Mouse (Mus musculus): ENCODE data around the gene Trappc12.
"Not testable (repeated sequence)": the region's sequence is repeated elsewhere in the genome, so short reads cannot be mapped to it uniquely, and the experiment has no call there.

Gene Trappc12

DNA sequence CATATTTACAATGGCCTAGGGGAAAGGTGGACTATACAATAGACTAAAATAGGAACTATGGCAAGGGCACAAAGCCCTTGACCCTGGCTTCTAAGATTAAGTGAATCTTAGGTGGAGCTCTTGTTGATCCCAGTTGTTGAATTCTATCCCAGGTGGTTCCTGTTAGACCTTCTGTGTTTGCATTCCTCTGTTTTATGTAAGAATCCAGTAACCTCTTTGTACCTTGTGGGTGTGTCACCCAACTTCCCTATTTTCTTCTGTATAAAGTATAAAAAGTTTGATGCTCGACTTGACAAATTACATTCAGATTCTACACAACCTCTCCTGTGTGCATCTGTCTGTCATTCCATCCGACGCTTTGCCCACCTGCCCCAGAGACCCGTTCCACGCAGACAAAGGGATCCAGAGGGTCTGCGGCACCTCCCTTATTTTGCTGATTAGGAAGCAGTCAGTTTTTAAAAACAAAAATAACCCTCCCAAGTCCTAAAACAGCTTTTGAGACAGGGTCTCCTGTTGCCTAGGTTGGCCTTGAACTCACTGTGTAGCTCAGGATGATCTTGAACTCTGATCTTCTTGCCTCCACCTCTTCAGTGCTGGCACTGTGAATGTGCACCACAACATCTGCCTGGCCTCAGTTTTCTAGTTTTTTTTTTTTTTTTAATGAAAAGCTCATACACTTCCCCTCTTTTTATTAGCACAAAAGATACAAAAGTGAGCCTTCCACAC lies 16.6 kb downstream of the Trappc12 start:
- DNase-seq (ENCODE audit: low spot score in 2 of 2) = not testable (repeated sequence)

DNA sequence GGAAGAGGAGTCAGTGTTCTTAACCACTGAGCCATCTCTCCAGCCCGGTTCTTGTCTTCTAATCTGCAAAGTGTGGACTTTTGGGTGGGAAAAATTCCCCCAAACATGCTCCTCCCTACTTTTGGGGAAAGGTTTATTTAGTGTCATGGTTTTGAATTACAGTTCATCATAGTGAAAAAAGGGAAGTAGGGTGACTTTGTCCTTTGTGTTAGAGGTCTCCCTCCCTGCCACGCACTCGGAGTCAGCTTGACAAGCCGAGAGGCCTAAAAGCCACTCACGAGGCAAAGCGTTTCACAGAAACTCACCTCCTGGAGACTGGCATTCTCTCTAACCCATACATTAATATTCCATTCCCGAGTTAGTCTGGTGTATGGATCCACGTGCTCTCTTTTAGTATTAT lies 17.6 kb downstream of the Trappc12 start:
- no peak for DNase-seq (ENCODE audit: low spot score in 2 of 2)

DNA sequence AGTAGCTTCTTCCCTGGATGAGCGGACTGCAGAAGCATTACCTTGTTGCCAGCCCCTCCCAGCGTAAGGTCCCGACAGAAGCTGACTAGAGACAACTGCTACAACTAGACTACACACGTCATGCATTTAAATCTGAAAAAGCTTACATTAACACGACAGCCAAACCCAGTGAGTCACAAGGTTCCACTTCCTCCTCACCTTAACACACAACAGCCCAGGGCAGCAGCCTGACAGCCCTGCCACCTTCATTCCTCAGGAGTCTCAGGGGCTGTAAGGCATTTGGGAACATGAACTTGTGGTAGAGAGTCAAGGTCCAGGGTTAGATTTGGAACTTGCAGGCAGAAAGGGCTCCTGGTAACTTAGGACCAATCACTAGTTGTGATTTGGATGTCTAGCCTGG lies 23.2 kb downstream of the Trappc12 start:
- DNase-seq (ENCODE audit: low spot score in 2 of 2) = no peak

DNA sequence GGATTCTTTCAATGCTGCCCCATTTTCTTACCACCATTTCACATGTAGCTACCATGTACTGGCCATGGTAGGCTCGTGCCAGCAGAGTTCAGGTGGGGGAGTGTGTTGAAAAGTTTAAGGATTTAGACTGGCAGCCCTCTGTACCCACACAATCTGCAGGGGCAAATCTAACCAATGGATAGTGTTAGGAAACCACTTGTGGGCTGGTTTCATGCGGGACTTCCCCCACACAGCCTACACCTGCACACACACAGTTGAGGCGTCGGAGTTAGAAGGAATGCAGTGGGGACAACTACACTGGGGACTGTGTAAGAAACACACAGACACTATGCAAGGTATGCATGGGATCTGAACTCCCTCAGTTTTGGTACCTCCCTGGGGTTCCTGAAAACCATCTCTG lies 24.1 kb downstream of the Trappc12 start:
- no peak for DNase-seq (ENCODE audit: low spot score in 2 of 2)

DNA sequence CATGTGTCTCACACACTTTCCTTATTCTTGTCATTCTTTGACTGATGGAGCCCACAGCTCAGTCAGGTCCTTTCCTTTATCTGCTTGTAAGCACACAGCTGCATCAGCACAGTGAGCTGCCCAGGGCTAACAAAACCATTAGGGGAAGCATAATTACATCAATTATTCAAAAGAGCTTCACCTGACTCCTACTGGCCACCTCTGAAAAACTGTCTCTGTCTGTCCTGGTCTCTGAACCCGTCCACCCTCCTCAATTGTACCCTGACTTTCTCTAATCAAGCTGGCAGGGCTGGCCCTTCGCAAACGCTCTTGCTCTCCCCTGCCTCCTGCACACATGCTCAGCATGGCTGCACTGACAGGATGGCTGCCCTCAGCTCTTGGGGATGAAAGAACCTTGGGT lies 25.9 kb downstream of the Trappc12 start:
- no peak for DNase-seq (ENCODE audit: low spot score in 2 of 2)

DNA sequence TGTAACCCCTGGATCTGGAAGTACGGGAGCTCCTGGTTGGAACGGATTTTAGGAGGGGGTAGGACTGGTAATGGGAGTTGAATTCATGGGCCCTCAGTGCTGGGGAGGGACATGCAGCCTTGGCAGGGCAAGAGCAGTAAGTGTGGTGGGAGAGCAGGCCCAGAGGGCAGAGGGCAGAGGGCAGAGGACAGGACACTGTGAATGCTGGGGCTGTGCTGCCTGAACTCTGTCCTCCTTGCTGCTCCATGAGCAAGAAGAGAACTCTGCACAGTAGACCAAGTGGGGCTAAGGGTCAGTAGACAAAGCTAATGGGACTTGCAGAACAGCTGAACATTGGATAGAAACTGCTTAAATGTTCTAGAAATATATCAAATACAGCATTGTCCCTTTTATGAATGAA lies 32.2 kb downstream of the Trappc12 start:
- DNase-seq (ENCODE audit: low spot score in 2 of 2) = no peak

DNA sequence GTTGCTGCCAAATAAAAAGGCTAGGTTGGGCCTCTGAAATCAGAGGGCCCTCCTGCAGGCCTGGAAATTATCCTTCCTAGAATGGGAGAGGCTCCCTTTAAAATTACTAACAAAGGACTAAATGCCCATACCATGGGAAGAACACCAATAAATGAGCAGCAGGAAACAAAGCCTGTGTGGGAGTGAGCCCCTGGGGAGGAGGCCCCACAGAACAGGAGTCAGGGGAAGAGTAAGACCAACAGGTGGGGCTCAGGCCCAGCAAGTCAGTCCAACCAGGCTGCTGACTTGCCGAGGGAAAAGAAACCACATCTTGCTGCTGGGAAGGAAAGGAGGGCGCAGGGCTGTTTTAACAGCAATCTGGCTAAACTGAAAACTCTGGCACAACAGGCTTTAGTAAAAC lies 33.2 kb downstream of the Trappc12 start:
- DNase-seq (ENCODE audit: low spot score in 2 of 2) = no peak

DNA sequence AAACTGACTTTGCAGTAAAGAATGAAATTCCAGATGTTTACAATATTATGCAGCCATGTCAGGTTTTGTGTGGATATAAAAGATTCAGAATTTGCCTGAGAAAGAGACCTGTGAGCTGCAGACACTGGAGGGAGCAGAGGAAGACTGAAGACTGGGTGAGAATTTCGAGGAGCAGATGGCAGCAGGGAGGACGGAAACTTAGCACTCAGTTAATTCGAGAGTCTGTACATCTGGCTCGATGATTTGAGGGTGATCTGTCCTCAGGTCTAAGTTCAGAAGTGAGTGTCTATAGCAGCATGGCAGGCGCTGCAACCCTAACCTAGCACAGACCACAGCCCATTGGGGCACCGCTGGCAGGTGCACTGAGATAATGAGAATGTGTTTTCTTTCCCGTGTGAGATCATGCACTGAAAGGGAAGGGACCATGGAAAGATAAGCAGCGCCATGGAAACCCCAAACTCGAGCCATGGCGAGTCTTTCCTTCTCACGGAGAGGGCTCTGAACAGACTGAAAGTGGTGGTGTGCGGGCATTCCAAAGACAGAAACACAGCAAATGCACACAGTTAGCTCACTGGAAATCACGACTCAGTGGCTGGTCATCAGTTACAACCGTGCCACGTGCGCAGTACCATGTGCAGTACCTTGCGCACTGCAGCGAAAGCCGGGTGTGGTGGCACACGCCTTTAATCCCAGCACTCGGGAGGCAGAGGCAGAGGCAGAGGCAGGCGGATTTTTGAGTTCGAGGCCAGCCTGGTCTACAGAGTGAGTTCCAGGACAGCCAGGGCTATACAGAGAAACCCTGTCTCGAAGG lies 35.2 kb downstream of the Trappc12 start:
- DNase-seq (ENCODE audit: low spot score in 2 of 2) = no peak

DNA sequence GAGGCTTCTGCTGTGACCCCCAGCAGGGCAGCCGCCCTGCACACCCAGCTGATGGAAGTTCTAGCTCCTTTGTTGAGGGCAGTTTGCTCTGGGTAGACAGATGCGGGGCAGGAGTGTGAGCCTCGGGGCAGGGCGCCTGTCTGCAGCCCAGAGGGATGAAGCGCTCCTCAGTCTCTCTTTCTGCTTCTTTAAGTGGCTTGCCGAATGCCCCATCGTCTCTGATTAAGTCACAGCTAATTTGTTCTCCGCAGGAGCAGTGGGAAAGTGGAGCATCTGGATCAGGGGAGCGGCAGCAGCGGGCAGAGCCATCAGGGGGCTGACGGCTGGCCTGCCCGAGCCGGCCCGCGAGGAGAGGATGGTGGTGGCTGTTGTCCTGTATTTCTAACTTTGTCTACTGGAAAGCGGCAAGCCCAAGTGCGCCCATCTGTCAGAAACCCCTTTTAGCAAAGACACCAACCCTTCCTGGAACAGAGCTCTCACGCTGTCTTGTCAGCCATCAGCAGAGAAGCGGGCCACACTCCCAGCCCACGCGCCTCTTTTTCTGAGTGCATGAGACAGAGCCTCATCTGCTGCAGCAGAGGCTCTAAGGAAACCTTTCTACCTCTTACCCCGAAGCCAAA lies 39.6 kb downstream of the Trappc12 start:
- no peak for DNase-seq (ENCODE audit: low spot score in 2 of 2)

DNA sequence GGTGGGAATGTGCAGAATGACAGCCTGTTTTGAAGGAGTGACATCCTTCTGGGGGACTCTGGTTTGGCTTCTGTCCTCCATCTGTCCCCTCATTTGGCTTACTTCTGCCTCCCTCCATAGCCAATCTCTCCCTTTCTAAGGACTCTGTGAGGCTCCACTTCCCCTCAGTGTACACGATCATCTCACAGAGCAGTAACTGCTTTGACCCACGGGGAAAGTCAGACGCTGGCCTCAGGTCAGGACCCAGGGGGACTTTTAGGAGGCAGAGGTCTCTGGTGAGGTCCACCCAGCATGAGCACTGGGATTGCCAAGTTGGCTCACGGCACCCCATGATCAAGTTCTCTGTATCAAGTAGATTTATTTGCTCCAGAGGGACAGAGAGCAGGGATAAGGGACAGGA lies 42.1 kb downstream of the Trappc12 start:
- DNase-seq (ENCODE audit: low spot score in 2 of 2) = no peak

DNA sequence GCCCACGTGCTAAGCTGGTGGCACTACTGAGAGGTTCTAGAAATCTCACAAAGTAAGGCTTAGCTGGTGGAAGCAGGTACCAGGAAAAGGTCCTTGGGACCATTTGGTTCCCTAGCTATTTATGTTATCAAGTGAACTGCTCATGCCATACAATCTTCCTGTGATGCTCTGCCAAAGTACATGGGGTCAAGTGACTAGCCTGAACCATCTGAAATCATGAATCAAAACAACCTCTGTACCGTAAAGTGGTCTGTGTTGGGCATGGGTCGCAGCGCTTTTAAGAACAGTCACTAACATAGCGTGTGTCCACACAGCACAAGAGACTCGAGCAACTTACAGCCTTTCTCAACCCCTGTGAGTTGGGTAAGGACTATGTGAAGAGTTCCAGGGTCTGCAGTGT lies 45.1 kb downstream of the Trappc12 start:
- DNase-seq (ENCODE audit: low spot score in 2 of 2) = no peak

DNA sequence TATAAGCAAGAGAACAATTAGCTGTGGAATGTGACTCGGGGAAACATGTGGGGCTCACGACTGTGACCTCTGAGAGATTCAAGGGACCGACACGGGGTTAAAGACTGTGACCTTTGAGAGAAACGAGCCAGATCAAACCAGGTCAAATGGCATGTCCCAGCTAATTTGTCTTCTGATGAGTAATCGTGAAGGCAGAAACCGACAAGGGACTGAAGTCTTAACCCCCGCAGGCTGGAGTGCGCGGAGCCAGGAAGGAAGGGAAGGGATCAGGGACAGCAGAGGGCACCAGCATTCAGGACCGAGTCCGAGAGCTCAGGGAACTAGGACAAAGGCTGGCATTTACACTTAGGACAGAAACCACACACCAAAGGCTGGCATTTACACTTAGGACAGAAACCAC lies 45.9 kb downstream of the Trappc12 start:
- DNase-seq (ENCODE audit: low spot score in 2 of 2) = no peak

DNA sequence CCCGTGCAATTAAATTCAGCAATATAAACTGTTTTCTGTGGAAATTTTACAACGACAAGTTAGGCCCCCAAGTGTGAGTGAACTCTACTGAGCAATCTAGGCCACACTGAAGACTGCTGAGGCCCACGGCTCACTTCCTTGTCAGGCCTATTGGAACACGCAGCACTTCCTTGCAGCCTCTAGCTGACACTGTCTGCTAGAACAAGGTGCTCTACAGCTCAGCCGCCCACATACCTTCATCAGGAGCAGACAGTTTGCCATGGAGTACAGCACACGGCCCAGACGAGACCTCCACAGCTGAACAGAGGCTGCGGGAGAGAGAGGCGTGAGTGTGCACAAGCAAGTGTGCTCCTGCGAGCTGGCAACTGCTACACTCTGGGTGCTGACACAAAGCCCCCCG lies 49.0 kb downstream of the Trappc12 start:
- DNase-seq (ENCODE audit: low spot score in 2 of 2) = no peak

DNA sequence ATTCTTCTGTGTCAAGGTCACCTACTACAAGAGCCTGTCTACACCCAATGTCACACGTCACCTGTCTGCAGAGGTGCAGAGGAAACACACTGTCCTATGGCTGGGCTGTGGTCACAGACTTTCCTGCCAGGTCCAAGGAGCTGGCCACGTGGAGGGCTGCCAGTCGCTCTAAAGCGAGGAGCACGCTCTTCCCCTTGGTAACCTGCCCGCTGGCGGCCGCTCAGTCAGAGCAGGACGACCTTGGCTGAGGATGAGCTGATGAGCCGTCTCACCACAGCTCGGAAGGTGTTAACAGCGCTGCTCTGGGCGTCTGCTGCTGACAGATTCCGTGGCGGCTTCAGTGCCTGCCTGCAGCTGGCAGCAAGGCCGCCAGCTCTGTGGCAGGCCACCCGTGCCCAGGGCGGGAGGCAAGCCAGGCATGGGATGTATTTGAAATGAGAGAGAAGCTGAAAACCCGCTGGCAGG lies 49.7 kb downstream of the Trappc12 start:
- DNase-seq (ENCODE audit: low spot score in 2 of 2) = no peak

DNA sequence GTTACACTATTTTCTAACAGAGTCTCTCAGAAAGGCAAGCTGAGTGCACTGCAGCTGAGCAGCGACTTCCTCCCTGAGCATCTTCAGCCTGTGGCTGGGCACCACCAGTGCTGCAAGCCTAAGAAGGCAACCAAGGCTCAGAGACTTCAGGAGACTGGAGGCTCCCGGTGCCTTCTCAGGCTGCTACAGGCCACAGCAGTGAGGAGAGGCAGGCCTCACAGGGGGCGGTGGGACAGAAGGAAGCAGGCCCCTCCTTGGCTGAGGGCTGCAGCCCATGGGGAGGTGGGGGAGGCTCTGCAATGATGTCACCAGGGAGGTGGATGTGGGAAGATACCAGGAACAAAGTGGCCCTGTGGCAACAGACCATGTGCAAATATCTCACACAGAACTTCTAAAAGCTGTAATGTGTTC lies 50.2 kb downstream of the Trappc12 start:
- DNase-seq (ENCODE audit: low spot score in 2 of 2) = no peak

DNA sequence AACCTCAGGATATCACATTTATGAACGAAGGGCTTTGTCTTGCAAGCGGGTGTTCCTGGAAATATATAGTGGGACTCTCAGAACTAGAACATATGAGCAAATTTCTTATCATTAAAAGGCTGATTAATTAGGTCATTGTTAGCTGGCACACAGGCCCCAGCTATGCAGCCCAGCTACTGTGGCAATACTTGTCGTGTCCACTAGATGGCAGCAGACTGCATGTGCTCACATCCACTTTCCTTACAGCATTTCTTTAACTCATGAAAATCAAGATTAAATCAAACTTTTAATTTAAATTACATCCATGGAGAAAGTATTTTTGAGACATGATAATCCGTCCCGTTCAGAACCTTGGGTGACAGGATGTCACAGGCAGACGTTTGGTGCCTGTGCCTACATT lies 50.6 kb downstream of the Trappc12 start:
- DNase-seq (ENCODE audit: low spot score in 2 of 2) = peak; percentile 34 to 41

DNA sequence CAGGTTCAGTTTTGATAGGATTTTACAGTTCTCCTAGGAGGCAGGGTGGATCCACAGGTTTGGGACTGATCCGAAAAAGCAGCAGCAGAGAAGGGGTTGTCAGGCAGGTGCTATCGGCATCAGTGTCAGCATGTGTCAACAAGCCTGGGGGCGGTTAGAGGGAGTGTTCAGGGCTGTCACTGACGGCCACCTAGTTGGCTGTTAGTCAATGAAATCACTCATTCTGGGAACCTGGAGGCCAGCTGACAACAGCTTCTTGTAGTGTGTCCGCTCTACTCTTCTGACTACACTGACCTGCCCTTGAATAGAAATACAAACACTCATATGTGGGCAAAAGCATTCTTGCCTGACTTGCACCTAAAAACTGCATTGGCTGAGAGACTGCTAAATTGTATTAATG lies 51.2 kb downstream of the Trappc12 start:
- DNase-seq (ENCODE audit: low spot score in 2 of 2) = no peak

DNA sequence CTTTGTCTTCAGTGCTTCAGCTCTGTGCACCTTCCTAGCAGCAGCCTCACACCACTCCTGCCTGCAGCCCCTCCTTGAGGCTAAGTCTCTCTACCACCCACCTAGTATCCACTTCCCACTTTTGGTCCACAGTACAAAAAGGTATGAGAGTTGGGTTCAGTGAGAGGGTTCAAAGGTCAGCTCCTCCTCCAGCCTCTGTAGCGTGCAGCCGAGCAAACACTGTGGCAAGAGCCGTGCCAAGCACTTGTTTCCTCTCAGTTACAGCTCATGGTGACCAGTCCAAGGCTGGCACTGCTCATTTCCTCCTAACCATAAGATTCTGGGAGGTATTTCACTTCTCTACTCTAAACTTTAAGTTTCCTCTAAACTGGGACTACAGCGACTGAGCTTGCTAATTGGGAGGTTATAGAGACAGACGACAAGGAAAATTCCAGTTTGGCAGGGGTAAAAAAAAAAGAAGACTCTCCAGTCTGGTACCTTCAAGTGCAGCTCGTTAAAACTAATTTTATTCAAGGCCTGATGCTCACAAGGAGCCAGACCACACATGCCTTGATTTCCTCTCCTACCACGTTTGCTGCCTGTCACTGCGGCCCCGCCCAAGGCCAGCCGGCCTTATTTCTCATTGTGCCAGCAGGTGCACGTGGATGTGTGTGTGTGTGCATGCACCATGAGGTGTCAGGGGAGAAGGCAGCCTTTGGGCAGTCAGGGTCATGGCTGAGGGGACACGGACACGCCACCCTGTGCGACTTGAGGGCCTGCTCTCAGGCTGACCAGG lies 52.3 kb downstream of the Trappc12 start:
- DNase-seq (ENCODE audit: low spot score in 2 of 2) = no peak

DNA sequence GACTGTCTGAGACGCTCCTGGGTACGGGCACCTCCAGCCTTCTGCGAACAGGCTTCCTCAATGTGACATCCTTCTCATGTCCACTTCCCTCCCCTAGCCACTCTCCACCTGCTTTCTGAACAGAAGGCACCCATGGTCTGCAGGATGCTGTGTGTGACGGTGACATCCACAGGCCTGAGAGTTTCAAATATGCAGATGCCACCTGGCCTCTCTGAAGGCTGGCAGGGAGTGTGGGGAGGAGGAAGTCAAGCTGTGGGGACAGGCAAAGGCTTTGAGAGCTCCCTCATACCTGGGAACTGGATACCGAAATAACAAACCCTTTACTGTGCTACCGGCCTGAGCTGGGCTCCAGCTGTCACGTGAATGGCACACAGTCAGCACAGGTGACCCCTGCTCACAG lies 55.5 kb downstream of the Trappc12 start:
- no peak for DNase-seq (ENCODE audit: low spot score in 2 of 2)

DNA sequence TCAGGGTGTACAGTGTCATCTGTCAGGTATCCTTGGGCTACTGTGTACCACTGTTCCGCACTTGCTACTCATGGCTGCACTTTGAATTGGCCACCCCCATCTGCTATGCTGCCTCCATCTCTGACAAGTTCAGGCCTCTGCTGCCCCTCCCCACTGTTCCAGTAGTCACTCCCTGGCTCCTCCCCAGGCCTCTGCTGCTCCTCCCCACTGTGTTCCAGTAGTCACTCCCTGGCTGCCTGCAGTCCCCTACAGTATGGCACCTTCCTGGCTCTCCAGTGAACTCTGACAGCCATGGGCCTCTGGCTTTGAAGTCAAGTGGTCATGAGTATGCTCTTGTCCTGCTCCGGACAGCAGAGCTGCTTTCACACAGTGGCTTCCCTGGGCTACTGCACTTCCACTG lies 56.0 kb downstream of the Trappc12 start:
- DNase-seq (ENCODE audit: low spot score in 2 of 2) = no peak

DNA sequence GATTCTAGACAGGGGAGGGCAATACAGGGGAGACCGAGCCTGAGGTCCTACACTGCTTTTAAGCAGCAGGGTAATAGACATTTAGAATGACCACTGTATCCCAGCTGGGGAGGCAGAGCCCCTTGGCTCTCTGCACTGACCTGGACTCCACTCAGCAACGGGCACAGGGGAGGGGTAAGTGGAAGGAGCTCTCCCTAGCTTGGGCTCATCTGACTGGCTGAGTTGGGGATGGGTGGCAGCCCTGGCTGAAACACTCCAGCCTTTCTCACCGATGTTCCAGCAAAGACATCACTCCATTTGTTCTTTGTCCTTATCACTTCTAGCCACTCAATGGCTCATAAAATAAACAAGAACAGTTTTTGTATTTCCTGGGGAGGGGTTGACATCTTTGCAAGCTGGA lies 56.5 kb downstream of the Trappc12 start:
- DNase-seq (ENCODE audit: low spot score in 2 of 2) = no peak

DNA sequence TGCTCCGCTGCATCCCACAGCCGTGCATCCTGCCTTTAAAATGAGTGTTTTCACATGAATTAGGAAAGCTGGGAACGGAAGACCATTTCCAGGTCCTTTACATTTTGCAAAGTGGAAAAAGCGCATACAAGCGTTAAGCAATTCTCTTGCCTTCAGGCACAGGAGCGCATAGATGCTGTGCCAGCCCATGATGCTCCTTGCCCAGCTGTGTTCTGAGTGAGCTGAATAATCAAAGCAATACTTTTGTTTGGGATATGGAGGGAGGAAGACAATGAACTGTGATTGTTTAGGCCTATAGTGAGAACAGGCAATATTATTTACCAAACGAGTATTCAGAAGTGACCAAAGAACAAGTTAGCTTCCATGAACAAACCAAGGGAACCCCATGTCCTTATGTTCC lies 59.5 kb downstream of the Trappc12 start:
- DNase-seq (ENCODE audit: low spot score in 2 of 2) = no peak

All from urinary bladder, adult 18-20 months (tissue).